8 mouse cellular contexts compared by ENCODE assay signal in the genomic region with DNA sequence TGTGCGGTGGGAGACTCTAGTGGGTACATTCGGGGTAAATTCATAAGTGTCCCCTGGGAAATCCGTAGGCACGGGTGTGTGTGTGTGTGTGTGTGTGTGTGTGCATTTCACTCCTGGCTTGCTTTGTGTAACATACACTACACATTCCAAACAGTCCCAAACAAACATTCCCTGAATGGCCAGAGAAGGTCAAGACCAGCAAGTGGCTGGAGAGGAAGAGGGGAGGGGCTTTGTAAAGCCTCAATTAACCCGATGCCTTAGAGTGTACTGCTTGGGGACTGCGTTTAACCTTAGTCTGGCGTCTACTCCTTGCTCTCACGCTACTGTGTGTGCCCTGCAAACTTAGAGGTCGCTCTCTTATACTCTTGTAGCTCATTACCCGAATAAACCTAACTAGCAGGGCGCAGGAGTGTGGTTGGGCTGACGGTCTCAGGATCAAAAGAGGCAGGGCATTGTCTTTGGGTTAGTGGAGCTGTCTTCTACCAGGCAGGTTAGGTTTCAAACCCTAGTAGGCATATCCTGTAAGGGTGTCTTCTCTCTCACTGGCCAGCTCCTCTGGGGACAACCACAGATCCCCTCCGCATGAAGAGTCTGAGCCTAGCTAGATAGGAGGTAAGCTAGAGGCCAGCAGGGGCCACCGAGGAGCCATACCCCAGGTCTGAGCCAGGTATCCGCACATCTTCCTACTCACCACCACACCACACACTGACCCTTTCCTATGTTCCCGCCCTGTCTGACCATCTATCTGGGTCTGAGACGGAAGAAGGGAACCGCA. TPM values are rescaled to one million over a fixed set of nuclear protein-coding genes. Genes with fewer than 3 reads are reported as not detected.
A peak's percentile ranks its signal among the peaks of the same experiment; 100 is the strongest.
DNase-seq lines count a peak whose midpoint lies in the region; ATAC-seq and TF ChIP-seq lines count a peak whose summit lies in the region.

No protein-coding gene starts in this region.

- H3K36me3 ChIP-seq in kidney, embryonic 16.5 days (ENCODE audit: insufficient read depth, low read length), result no peaks in the 10 kb centered on the region
- no peaks in the 10 kb centered on the region for H3K36me3 ChIP-seq in embryonic facial prominence, embryonic 15.5 days
- H3K36me3 ChIP-seq in limb, embryonic 13.5 days, result no peaks in the 10 kb centered on the region
- no peaks in the 10 kb centered on the region for H3K36me3 ChIP-seq in myocyte (ENCODE audit: control insufficient read depth, insufficient read depth)

- no peak overlapping the region for H3K27ac ChIP-seq in kidney, embryonic 16.5 days (ENCODE audit: low read length)
- H3K27ac ChIP-seq in embryonic facial prominence, embryonic 15.5 days (replicated peaks), result no peak overlapping the region
- no peak overlapping the region for H3K27ac ChIP-seq in limb, embryonic 13.5 days

- TF ChIP-seq POLR2A in myocyte (IDR thresholded peaks at IDR 0.05; ENCODE audit: insufficient read length, low read depth), result no peak

- no peak for DNase-seq in kidney, postnatal 25 days
- DNase-seq in spleen, postnatal 36 days (ENCODE audit: low spot score in 2 of 2), result no peak
- DNase-seq in testis, postnatal 10 days (ENCODE audit: low spot score), result no peak
- no peak for DNase-seq in embryo, embryonic 11 days

- H3K27me3 ChIP-seq in kidney, embryonic 16.5 days (ENCODE audit: insufficient read depth, low read length), result peaks cover 41% of the 10 kb centered on the region
- peaks cover 46% of the 10 kb centered on the region for H3K27me3 ChIP-seq in embryonic facial prominence, embryonic 15.5 days
- H3K27me3 ChIP-seq in limb, embryonic 13.5 days, result peaks cover 58% of the 10 kb centered on the region
- H3K27me3 ChIP-seq in myocyte (ENCODE audit: control insufficient read depth, insufficient read depth, insufficient read length), result peaks cover 11% of the 10 kb centered on the region

- H3K4me1 ChIP-seq in kidney, embryonic 16.5 days (ENCODE audit: insufficient read depth, low read length), result peaks cover 29% of the 10 kb centered on the region
- peaks cover 26% of the 10 kb centered on the region for H3K4me1 ChIP-seq in embryonic facial prominence, embryonic 15.5 days
- peaks cover 28% of the 10 kb centered on the region for H3K4me1 ChIP-seq in limb, embryonic 13.5 days

- H3K9ac ChIP-seq in kidney, embryonic 16.5 days (replicated peaks; ENCODE audit: low read length), result peak overlapping the region; percentile 82
- peak overlapping the region; percentile 44 for H3K9ac ChIP-seq in embryonic facial prominence, embryonic 15.5 days
- H3K9ac ChIP-seq in limb, embryonic 13.5 days, result peak overlapping the region; percentile 74

- H3K4me3 ChIP-seq in kidney, embryonic 16.5 days (ENCODE audit: low read length), result peak overlapping the region; percentile 67
- peak overlapping the region; percentile 69 for H3K4me3 ChIP-seq in embryonic facial prominence, embryonic 15.5 days (replicated peaks)
- peak overlapping the region; percentile 70 for H3K4me3 ChIP-seq in limb, embryonic 13.5 days
- H3K4me3 ChIP-seq in myocyte, result peak overlapping the region; percentile 19

- no peaks in the 10 kb centered on the region for H3K79me2 ChIP-seq in myocyte (ENCODE audit: control insufficient read depth, insufficient read depth)

- H3ac ChIP-seq in myocyte (ENCODE audit: control insufficient read depth, insufficient read length), result peak overlapping the region; percentile 69

- peak overlapping the region; percentile 97 for H3K4me2 ChIP-seq in kidney, embryonic 16.5 days (replicated peaks; ENCODE audit: low read depth, low read length)
- peak overlapping the region; percentile 91 for H3K4me2 ChIP-seq in embryonic facial prominence, embryonic 15.5 days (replicated peaks)
- H3K4me2 ChIP-seq in limb, embryonic 13.5 days (replicated peaks), result peak overlapping the region; percentile 94
- H3K4me2 ChIP-seq in myocyte (ENCODE audit: low read depth), result peak overlapping the region; percentile 80

- no peak for ATAC-seq in kidney, embryonic 16.5 days (ENCODE audit: low FRiP score, low TSS enrichment)
- no peak for ATAC-seq in embryonic facial prominence, embryonic 15.5 days (ENCODE audit: insufficient number of reproducible peaks, low FRiP score, low TSS enrichment, low read depth)
- ATAC-seq in limb, embryonic 13.5 days (ENCODE audit: low FRiP score, low read depth), result no peak

- 16% methylated on average over 18 of the region's 18 CpGs for WGBS in kidney, embryonic 16.5 days
- WGBS in embryonic facial prominence, embryonic 15.5 days, result 14% methylated on average over 18 of the region's 18 CpGs
- WGBS in limb, embryonic 13.5 days, result 16% methylated on average over 18 of the region's 18 CpGs

- no peaks in the 10 kb centered on the region for H3K9me3 ChIP-seq in kidney, embryonic 16.5 days (ENCODE audit: low read length)
- H3K9me3 ChIP-seq in embryonic facial prominence, embryonic 15.5 days (replicated peaks), result no peaks in the 10 kb centered on the region
- H3K9me3 ChIP-seq in limb, embryonic 13.5 days, result no peaks in the 10 kb centered on the region

TF ChIP-seq in myocyte, 11 proteins besides CTCF, POLR2A, EP300 and RAD21:
- TF ChIP-seq REST (IDR thresholded peaks at IDR 0.05; ENCODE audit: insufficient read depth, insufficient read length) (no peak), USF1 (IDR thresholded peaks at IDR 0.05; ENCODE audit: low read depth) (no peak), MAX (IDR thresholded peaks at IDR 0.05; ENCODE audit: low read depth) (no peak), TCF12 (IDR thresholded peaks at IDR 0.05; ENCODE audit: insufficient read depth, poor library complexity, severe bottlenecking) (no peak), SRF (IDR thresholded peaks at IDR 0.05; ENCODE audit: control insufficient read depth, insufficient read length, low read depth) (no peak), MYOG (IDR thresholded peaks at IDR 0.05; ENCODE audit: control insufficient read depth in 1 of 3, insufficient read depth in 1 of 3, insufficient read length in 2 of 3, low read depth in 2 of 3) (no peak), POLR2AphosphoS2 (IDR thresholded peaks at IDR 0.05; ENCODE audit: insufficient read length, low read depth) (no peak)

RNA-seq across cellular contexts. Expression of gene Rab6b, which starts 0.7 kb away (rescaled TPM):
- 5.2 and 6.1 TPM in 2 replicates for polyA plus RNA-seq in kidney, embryonic 16.5 days (2015; fragmentation: Nextera tagmentation; extraction: Ambion mirVana)
- polyA plus RNA-seq in embryonic facial prominence, embryonic 15.5 days (2015; fragmentation: Nextera tagmentation; extraction: Ambion mirVana), result 9.5 and 10.2 TPM in 2 replicates
- 5.6 and 6.1 TPM in 2 replicates for polyA plus RNA-seq in limb, embryonic 13.5 days (2015; fragmentation: Nextera tagmentation; extraction: Ambion mirVana)
- polyA plus RNA-seq in myocyte (2012; fragmentation: generic; extraction: Trizol), result 2.4 TPM

Comparison
In these comparisons a context has a peak if more than half of its experiments do, and no peak if none do; other contexts are left out.
1. H3K4me3 ChIP-seq: peak in every context shown above with its lines; median percentile 70 in limb, embryonic 13.5 days; 69 in embryonic facial prominence, embryonic 15.5 days; 67 in kidney, embryonic 16.5 days; 19 in myocyte.